Mouse (Mus musculus) liver, adult 2 months (tissue): ENCODE measurements around the gene Pam16.

Experiments
- CTCF ChIP-seq: fragments of 200-500 bp; IDR thresholded peaks from 2 replicates; pipeline ENCODE4 v1.5.1; 2011; ENCODE audit warnings: low read depth, low read length, control low read depth
- POLR2A ChIP-seq: fragments of 200-500 bp; IDR thresholded peaks from 2 replicates; pipeline ENCODE4 v1.6.1; 2011; ENCODE audit warnings: low read length, control low read depth; ENCODE audit not compliant: insufficient read depth; ENCODE audit errors: extremely low read depth

- no peak for TF ChIP-seq POLR2A
- TF ChIP-seq CTCF: no peak
Measured at GRCm38 (mm10) chr16:4634681-4635080, 9.9 kb upstream of the Pam16 start.
